17 mouse cellular contexts compared by ENCODE assay signal in the genomic region with DNA sequence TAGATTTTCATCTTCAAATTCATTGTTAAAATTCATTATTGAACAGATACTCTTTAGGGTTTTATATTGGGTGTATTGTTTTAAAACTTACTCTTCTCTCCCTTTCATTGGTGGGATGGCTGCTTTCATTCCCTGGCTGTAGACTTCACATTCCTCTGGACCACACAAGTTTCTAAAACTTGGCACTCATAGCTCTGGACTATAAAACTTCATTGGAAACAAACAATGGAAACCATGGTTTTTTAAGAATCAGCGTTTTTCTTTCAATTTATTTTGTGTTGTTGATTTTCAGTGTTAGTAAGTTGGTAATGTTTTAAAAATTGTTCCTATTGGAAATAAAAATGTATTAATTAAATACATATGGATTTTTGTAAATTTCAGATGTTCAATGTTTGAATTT.
"Had no signal": no experiment of that assay in that cellular context is flagged by ENCODE, and none has a peak within 500 bp of the region (broad histone marks: within the 10 kb centered on the region; RNA-seq: fewer than 3 reads in every experiment).

No protein-coding gene starts in this region.

- DNase-seq: lung, adult 2 months; lung, postnatal 4 days; midbrain, embryonic 14.5 days; retina, postnatal 1 day; right cerebral cortex, adult 18-20 months; right cerebral cortex, postnatal 25 days; right cerebral cortex, postnatal 4 days; spleen, adult 18-20 months; thymus, adult 18-20 months; thymus, postnatal 14 days; thymus, postnatal 36 days had no signal

- ATAC-seq: midbrain, embryonic 16.5 days had no signal

- H3K4me2 ChIP-seq: midbrain, embryonic 12.5 days; neural tube, embryonic 13.5 days; neural tube, embryonic 15.5 days had no signal

- H3K4me3 ChIP-seq: midbrain, embryonic 10.5 days; midbrain, embryonic 12.5 days; myocyte; neural tube, embryonic 13.5 days; neural tube, embryonic 15.5 days had no signal

- H3K4me1 ChIP-seq: midbrain, embryonic 10.5 days; midbrain, embryonic 12.5 days; neural tube, embryonic 13.5 days; neural tube, embryonic 15.5 days had no signal

- H3K9me3 ChIP-seq: midbrain, embryonic 10.5 days; midbrain, embryonic 12.5 days; neural tube, embryonic 13.5 days; neural tube, embryonic 15.5 days had no signal

- H3K9ac ChIP-seq: midbrain, embryonic 12.5 days; neural tube, embryonic 13.5 days; neural tube, embryonic 15.5 days had no signal

- H3K36me3 ChIP-seq: midbrain, embryonic 10.5 days; midbrain, embryonic 12.5 days; neural tube, embryonic 13.5 days; neural tube, embryonic 15.5 days had no signal

- H3K27me3 ChIP-seq: midbrain, embryonic 12.5 days; neural tube, embryonic 13.5 days; neural tube, embryonic 15.5 days had no signal

- H3K27ac ChIP-seq: midbrain, embryonic 10.5 days; midbrain, embryonic 12.5 days; neural tube, embryonic 13.5 days; neural tube, embryonic 15.5 days had no signal
